ENCODE assay signal across 26 mouse cellular contexts in genomic region chr4:134328151-134328550, GRCm38 (mm10). TPM values are rescaled to one million over a fixed set of nuclear protein-coding genes. Genes with fewer than 3 reads are reported as not detected.
DNase-seq lines count a peak whose midpoint lies in the region; ATAC-seq and TF ChIP-seq lines count a peak whose summit lies in the region.
"Had no signal": no experiment of that assay in that cellular context is flagged by ENCODE, and none has a peak within 500 bp of the region (broad histone marks: within the 10 kb centered on the region; RNA-seq: fewer than 3 reads in every experiment).

No protein-coding gene starts in this region.

- TF ChIP-seq CTCF in kidney, adult 2 months (conservative IDR thresholded peaks at IDR 0.05; ENCODE audit: insufficient read depth, insufficient read length, low read depth, low read length), result no peak
- no peak for TF ChIP-seq CTCF in kidney, postnatal 0 days (IDR thresholded peaks at IDR 0.05; ENCODE audit: low read depth)

- TF ChIP-seq POLR2A in kidney, adult 2 months (IDR thresholded peaks at IDR 0.05; ENCODE audit: low read depth, low read length), result no peak

- no peak overlapping the region for H3K4me3 ChIP-seq in forebrain, embryonic 10.5 days
- H3K4me3 ChIP-seq in forebrain, embryonic 15.5 days, result no peak overlapping the region
- H3K4me3 ChIP-seq in kidney, adult 2 months (ENCODE audit: insufficient read depth, low read depth, low read length), result peak overlapping the region; percentile 23; the same call in 1 of the 2 replicates
- H3K4me3 ChIP-seq in kidney, postnatal 0 days (replicated peaks; ENCODE audit: low read depth, low read length), result no peak overlapping the region
- H3K4me3 ChIP-seq: heart, embryonic 13.5 days; hindbrain, embryonic 13.5 days; liver, embryonic 13.5 days; megakaryocyte, embryonic 14.5 days had no signal

- H3K9ac ChIP-seq in forebrain, embryonic 15.5 days (replicated peaks), result no peak overlapping the region
- no peak overlapping the region for H3K9ac ChIP-seq in kidney, postnatal 0 days (ENCODE audit: low read depth, low read length)
- H3K9ac ChIP-seq: heart, embryonic 13.5 days; hindbrain, embryonic 13.5 days; liver, embryonic 13.5 days; lung, embryonic 14.5 days had no signal

- H3K27ac ChIP-seq in forebrain, embryonic 10.5 days, result 0 out of 2 replicates have a peak overlapping the region, but pooled peaks have one; percentile 8
- H3K27ac ChIP-seq in forebrain, embryonic 15.5 days (replicated peaks), result no peak overlapping the region
- peak overlapping the region; percentile 78 for H3K27ac ChIP-seq in kidney, adult 2 months (ENCODE audit: insufficient read depth, low read depth, low read length)
- H3K27ac ChIP-seq in kidney, postnatal 0 days, result peak overlapping the region; percentile 48; the same call in 1 of the 2 replicates
- H3K27ac ChIP-seq: heart, embryonic 13.5 days; hindbrain, embryonic 13.5 days; liver, embryonic 13.5 days had no signal

- no peaks in the 10 kb centered on the region for H3K36me3 ChIP-seq in forebrain, embryonic 10.5 days (replicated peaks)
- H3K36me3 ChIP-seq in forebrain, embryonic 15.5 days, result no peaks in the 10 kb centered on the region
- H3K36me3 ChIP-seq in kidney, adult 2 months (ENCODE audit: control insufficient read depth, insufficient read depth, low read length), result no peaks in the 10 kb centered on the region
- no peaks in the 10 kb centered on the region for H3K36me3 ChIP-seq in kidney, postnatal 0 days (ENCODE audit: insufficient read depth, low read length)
- H3K36me3 ChIP-seq: hindbrain, embryonic 13.5 days; liver, embryonic 13.5 days had no signal

- peaks cover 13% of the 10 kb centered on the region for H3K4me1 ChIP-seq in forebrain, embryonic 10.5 days
- H3K4me1 ChIP-seq in forebrain, embryonic 15.5 days, result no peaks in the 10 kb centered on the region
- peaks cover 13% of the 10 kb centered on the region; the same call in 1 of the 2 replicates for H3K4me1 ChIP-seq in kidney, adult 2 months (ENCODE audit: control insufficient read depth, insufficient read depth, low read length)
- 0 out of 2 replicates have a peak, but pooled peaks cover 3% of the 10 kb centered on the region for H3K4me1 ChIP-seq in kidney, postnatal 0 days (replicated peaks; ENCODE audit: insufficient read depth, low read length)
- H3K4me1 ChIP-seq: hindbrain, embryonic 13.5 days; liver, embryonic 13.5 days had no signal

- no peak for DNase-seq in forebrain, embryonic 10.5 days (ENCODE audit: extremely low spot score, low spot score)
- DNase-seq in kidney, adult 2 months, result peak; percentile 77
- DNase-seq in kidney, postnatal 10 days, result no peak
- DNase-seq in kidney, postnatal 0 days (ENCODE audit: low spot score), result no peak
- DNase-seq in thymus, postnatal 0 days (ENCODE audit: low spot score), result no peak
- no peak for DNase-seq in left cerebral cortex, adult 18-20 months (ENCODE audit: low spot score in 2 of 2)
- DNase-seq: adrenal gland, postnatal 10 days; cerebellum, adult 18-20 months; cerebellum, postnatal 14 days; heart, postnatal 14 days; layer of hippocampus, postnatal 36 days; liver, embryonic 13.5 days; lung, postnatal 36 days; midbrain, embryonic 14.5 days; right cerebral cortex, postnatal 25 days; thymus, postnatal 25 days had no signal

- ATAC-seq in forebrain, embryonic 15.5 days (replicated peaks), result no peak
- ATAC-seq in kidney, postnatal 0 days (replicated peaks; ENCODE audit: low FRiP score, low read depth), result no peak

- no peak overlapping the region for H3K4me2 ChIP-seq in forebrain, embryonic 15.5 days (replicated peaks)
- no peak overlapping the region for H3K4me2 ChIP-seq in kidney, postnatal 0 days (ENCODE audit: low read length)
- H3K4me2 ChIP-seq: heart, embryonic 13.5 days; hindbrain, embryonic 13.5 days; liver, embryonic 13.5 days; lung, embryonic 14.5 days had no signal

- no peaks in the 10 kb centered on the region for H3K27me3 ChIP-seq in forebrain, embryonic 10.5 days (ENCODE audit: poor library complexity, severe bottlenecking)
- H3K27me3 ChIP-seq in forebrain, embryonic 15.5 days, result no peaks in the 10 kb centered on the region
- H3K27me3 ChIP-seq in kidney, adult 2 months (replicated peaks; ENCODE audit: control insufficient read depth, insufficient read depth, low read length), result no peaks in the 10 kb centered on the region
- no peaks in the 10 kb centered on the region for H3K27me3 ChIP-seq in kidney, postnatal 0 days (ENCODE audit: insufficient read depth, low read length)
- H3K27me3 ChIP-seq: heart, embryonic 13.5 days; hindbrain, embryonic 13.5 days; liver, embryonic 13.5 days had no signal

- 68% methylated on average over 8 of the region's 8 CpGs for WGBS in forebrain, embryonic 10.5 days
- 72% methylated on average over 8 of the region's 8 CpGs for WGBS in forebrain, embryonic 15.5 days
- WGBS in kidney, adult 2 months, result 37% methylated on average over 8 of the region's 8 CpGs
- WGBS in kidney, postnatal 0 days, result 42% methylated on average over 8 of the region's 8 CpGs

- H3K9me3 ChIP-seq in forebrain, embryonic 10.5 days, result no peaks in the 10 kb centered on the region
- no peaks in the 10 kb centered on the region for H3K9me3 ChIP-seq in forebrain, embryonic 15.5 days
- no peaks in the 10 kb centered on the region for H3K9me3 ChIP-seq in kidney, postnatal 0 days (replicated peaks; ENCODE audit: low read length)
- H3K9me3 ChIP-seq: heart, embryonic 13.5 days; hindbrain, embryonic 13.5 days; liver, embryonic 13.5 days; megakaryocyte, embryonic 14.5 days had no signal

RNA-seq across cellular contexts. Expression of gene Trim63, which starts 13.2 kb away (rescaled TPM):
- polyA plus RNA-seq in forebrain, embryonic 10.5 days (2016; fragmentation: Nextera tagmentation; extraction: Ambion mirVana), result 0.22 and 0.84 TPM in 2 replicates
- 0.13 and 0.24 TPM in 2 replicates for polyA plus RNA-seq in forebrain, embryonic 15.5 days (2015; fragmentation: Nextera tagmentation; extraction: Ambion mirVana)
- polyA plus RNA-seq in kidney, adult 2 months (2012; rRNA removed), result 4.2 and 7.4 TPM in 2 replicates
- polyA plus RNA-seq in kidney, postnatal 0 days (2015; fragmentation: Nextera tagmentation; extraction: Ambion mirVana), result 2.4 and 2.7 TPM in 2 replicates
- polyA plus RNA-seq in thymus, postnatal 0 days (2015; fragmentation: Nextera tagmentation; extraction: Ambion mirVana), result 1.1 and 1.3 TPM in 2 replicates
- total RNA-seq in left cerebral cortex, adult 18-20 months (2021), result under 1 TPM; 0.30 to 0.35 TPM
- total RNA-seq: layer of hippocampus, adult 8-10 months; layer of hippocampus, postnatal 36 days had no signal
- polyA plus RNA-seq: lung, embryonic 14.5 days; stomach, embryonic 14.5 days had no signal

RNA-seq across cellular contexts. Expression of gene Slc30a2, which starts 14.8 kb away (rescaled TPM):
- polyA plus RNA-seq in forebrain, embryonic 10.5 days (2016; fragmentation: Nextera tagmentation; extraction: Ambion mirVana), result not detected in 2 replicates
- 0.05 and 0.11 TPM in 2 replicates for polyA plus RNA-seq in forebrain, embryonic 15.5 days (2015; fragmentation: Nextera tagmentation; extraction: Ambion mirVana)
- polyA plus RNA-seq in kidney, adult 2 months (2012; rRNA removed), result 32.3 and 33.3 TPM in 2 replicates
- polyA plus RNA-seq in kidney, postnatal 0 days (2015; fragmentation: Nextera tagmentation; extraction: Ambion mirVana), result 0.48 and 0.82 TPM in 2 replicates
- polyA plus RNA-seq in thymus, postnatal 0 days (2015; fragmentation: Nextera tagmentation; extraction: Ambion mirVana), result 0.17 and 0.40 TPM in 2 replicates
- total RNA-seq in left cerebral cortex, adult 18-20 months (2021), result under 1 TPM in 1 of 2 experiments, not detected in 1; 0.40 TPM
- total RNA-seq: layer of hippocampus, postnatal 36 days; left cerebral cortex, postnatal 36 days had no signal
- polyA plus RNA-seq: forebrain, embryonic 11.5 days; hindbrain, embryonic 13.5 days; liver, embryonic 13.5 days; midbrain, embryonic 14.5 days; neural tube, embryonic 11.5 days; stomach, embryonic 14.5 days had no signal

RNA-seq across cellular contexts. Expression of gene Pdik1l, which starts 40.5 kb away (rescaled TPM):
- polyA plus RNA-seq in forebrain, embryonic 10.5 days (2016; fragmentation: Nextera tagmentation; extraction: Ambion mirVana), result 21.7 and 22.0 TPM in 2 replicates
- polyA plus RNA-seq in forebrain, embryonic 15.5 days (2015; fragmentation: Nextera tagmentation; extraction: Ambion mirVana), result 41.0 and 42.1 TPM in 2 replicates
- 3.3 and 3.4 TPM in 2 replicates for polyA plus RNA-seq in kidney, adult 2 months (2012; rRNA removed)
- polyA plus RNA-seq in kidney, postnatal 0 days (2015; fragmentation: Nextera tagmentation; extraction: Ambion mirVana), result 12.5 and 14.1 TPM in 2 replicates
- 18.3 and 21.9 TPM in 2 replicates for polyA plus RNA-seq in thymus, postnatal 0 days (2015; fragmentation: Nextera tagmentation; extraction: Ambion mirVana)
- 10 to 100 TPM; 18.7 to 24.4 TPM for total RNA-seq in left cerebral cortex, adult 18-20 months (2021)

RNA-seq across cellular contexts. Expression of gene Extl1, which starts 55.5 kb away (rescaled TPM):
- polyA plus RNA-seq in forebrain, embryonic 10.5 days (2016; fragmentation: Nextera tagmentation; extraction: Ambion mirVana), result 0.22 and 0.27 TPM in 2 replicates
- polyA plus RNA-seq in forebrain, embryonic 15.5 days (2015; fragmentation: Nextera tagmentation; extraction: Ambion mirVana), result 0.22 and 0.34 TPM in 2 replicates
- 1.1 and 1.3 TPM in 2 replicates for polyA plus RNA-seq in kidney, adult 2 months (2012; rRNA removed)
- polyA plus RNA-seq in kidney, postnatal 0 days (2015; fragmentation: Nextera tagmentation; extraction: Ambion mirVana), result 0.70 and 0.86 TPM in 2 replicates
- 2.9 and 3.3 TPM in 2 replicates for polyA plus RNA-seq in thymus, postnatal 0 days (2015; fragmentation: Nextera tagmentation; extraction: Ambion mirVana)
- 10 to 100 TPM; 44.0 to 45.4 TPM for total RNA-seq in left cerebral cortex, adult 18-20 months (2021)

Comparison
In these comparisons a context has a peak if more than half of its experiments do, and no peak if none do; other contexts are left out.
1. RNA of gene Slc30a2, which starts 14.8 kb away (polyA plus RNA-seq): 32.3 to 33.3 TPM in kidney, adult 2 months; 0.48 to 0.82 TPM in kidney, postnatal 0 days, 0.17 to 0.40 TPM in thymus, postnatal 0 days, 0.05 to 0.11 TPM in forebrain, embryonic 15.5 days and not detected in forebrain, embryonic 10.5 days; every median in the first group is over 10 times any median in the second.